Mouse (Mus musculus) hindbrain, embryonic 10.5 days (tissue): ENCODE results near the gene Mapk11. TPM values are rescaled to one million over a fixed set of nuclear protein-coding genes. Genes with fewer than 3 reads are reported as not detected.
A peak's percentile ranks its signal among the peaks of the same experiment; 100 is the strongest.

Experiments
- DNase-seq: peaks from one replicate; pipeline ENCODE4 v3.0.0-alpha.2; 2017; ENCODE audit warnings: low spot score
- H3K27ac ChIP-seq: fragments of 300-500 bp; sonication (generic); 2 replicates; pipeline ENCODE4 v1.5.1; 2016; ENCODE audit warnings: mild to moderate bottlenecking, moderate library complexity
- H3K27me3 ChIP-seq: fragments of 300-500 bp; sonication (generic); 2 replicates; pipeline ENCODE4 v1.6.1; 2016; ENCODE audit warnings: mild to moderate bottlenecking; ENCODE audit not compliant: poor library complexity, insufficient read depth, severe bottlenecking
- H3K36me3 ChIP-seq: fragments of 300-500 bp; sonication (generic); 2 replicates; pipeline ENCODE4 v1.6.1; 2016; ENCODE audit warnings: mild to moderate bottlenecking, moderate library complexity
- H3K4me1 ChIP-seq: fragments of 300-500 bp; sonication (generic); replicated peaks from 2 replicates; pipeline ENCODE4 v1.6.1; 2016; ENCODE audit warnings: mild to moderate bottlenecking
- H3K4me3 ChIP-seq: fragments of 300-500 bp; sonication (generic); 2 replicates; pipeline ENCODE4 v1.5.1; 2016; ENCODE audit warnings: mild to moderate bottlenecking, moderate library complexity
- H3K9me3 ChIP-seq: fragments of 300-500 bp; sonication (generic); 2 replicates; pipeline ENCODE4 v1.6.1; 2016; ENCODE audit warnings: mild to moderate bottlenecking, moderate library complexity
- WGBS: fragments of 180-500 bp; shearing (Covaris S2); methylation state at CpG from one replicate; pipeline ENCODE4 v1.1.7; 2016; 5-methylcytosine and 5-hydroxymethylcytosine counted together
- polyA plus RNA-seq: library from polyadenylated mRNA; unstranded; fragments of >200 nt; fragmentation: Nextera tagmentation; extraction: Ambion mirVana; gene quantifications from 2 replicates; pipeline ENCODE4 v1.2.1, GENCODE M21; 2016

The Mapk11 gene
- polyA plus RNA-seq, 1 experiment from 2014 or later, result 46.6 TPM

- WGBS, result under 1% methylated on average over 26 of the region's 26 CpGs
- peaks cover 93% of the 10 kb centered on the region for H3K4me1 ChIP-seq
Observed at GRCm38 (mm10) chr15:89180081-89180541, 30.7 kb upstream of the Mapk11 start.

GRCm38 (mm10) chr15:89179630-89179964 is 30.2 kb upstream of the Mapk11 start:
- H3K27ac ChIP-seq, result peak overlapping the region; percentile 99

More at GRCm38 (mm10) chr15:89180081-89180541, 30.7 kb upstream of the Mapk11 start:
- Histone ChIP-seq H3K9me3 (no peaks in the 10 kb centered on the region), H3K27ac (peak overlapping the region; percentile 99), H3K27me3 (no peaks in the 10 kb centered on the region), H3K36me3 (peaks cover 21% of the 10 kb centered on the region), H3K4me3 (peak overlapping the region; percentile 87)
- DNase-seq, result no peak

DNA sequence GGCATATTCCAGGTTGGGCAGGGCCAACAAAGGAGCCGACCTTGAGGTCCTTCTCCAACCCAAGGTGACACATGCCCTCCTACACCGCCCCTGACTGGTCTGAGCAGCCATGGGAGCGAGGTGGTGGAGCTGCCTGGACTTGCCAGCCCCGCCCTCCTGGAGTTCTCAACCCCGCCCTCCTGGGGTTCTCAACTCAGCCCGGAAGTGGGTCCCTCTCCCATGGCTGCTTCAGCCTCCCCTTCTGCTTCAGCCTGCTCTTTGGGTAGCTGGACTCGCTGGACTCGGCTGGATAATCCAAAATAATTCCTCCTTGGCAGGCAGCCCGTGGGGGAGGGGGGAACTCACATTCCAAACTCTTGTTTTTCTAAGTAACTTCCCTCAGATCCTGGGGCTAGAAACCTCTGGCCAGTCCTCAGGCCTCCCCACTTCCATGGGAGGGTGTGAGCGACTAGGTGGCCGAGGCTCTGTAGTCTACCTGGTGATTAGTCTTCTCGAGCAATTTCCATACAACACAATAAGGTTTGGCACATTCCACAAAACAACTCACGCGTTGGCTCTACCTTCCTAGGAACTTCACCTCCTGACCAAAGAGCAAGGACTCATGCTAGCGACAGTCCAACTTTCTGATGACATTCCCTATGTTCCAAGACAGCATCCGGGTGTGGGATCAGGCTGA is 29.7 kb upstream of the Mapk11 start:
- Histone ChIP-seq H3K27ac (peak overlapping the region; percentile 99), H3K9me3 (no peaks in the 10 kb centered on the region), H3K36me3 (0 out of 2 replicates have a peak, but pooled peaks cover 13% of the 10 kb centered on the region), H3K4me3 (peak overlapping the region; percentile 87), H3K27me3 (0 out of 2 replicates have a peak, but pooled peaks cover 6% of the 10 kb centered on the region), H3K4me1 (peaks cover 97% of the 10 kb centered on the region)
- DNase-seq, result peak; percentile 65
- WGBS, result 5% methylated on average over 16 of the region's 16 CpGs

More at GRCm38 (mm10) chr15:89179630-89179964, 30.2 kb upstream of the Mapk11 start:
- H3K27me3 ChIP-seq, result 0 out of 2 replicates have a peak, but pooled peaks cover 5% of the 10 kb centered on the region
- H3K36me3 ChIP-seq, result peaks cover 17% of the 10 kb centered on the region
- 3% methylated on average over 6 of the region's 6 CpGs for WGBS
- H3K9me3 ChIP-seq, result no peaks in the 10 kb centered on the region
- peaks cover 97% of the 10 kb centered on the region for H3K4me1 ChIP-seq
- peak overlapping the region; percentile 87 for H3K4me3 ChIP-seq
- DNase-seq, result no peak

DNA sequence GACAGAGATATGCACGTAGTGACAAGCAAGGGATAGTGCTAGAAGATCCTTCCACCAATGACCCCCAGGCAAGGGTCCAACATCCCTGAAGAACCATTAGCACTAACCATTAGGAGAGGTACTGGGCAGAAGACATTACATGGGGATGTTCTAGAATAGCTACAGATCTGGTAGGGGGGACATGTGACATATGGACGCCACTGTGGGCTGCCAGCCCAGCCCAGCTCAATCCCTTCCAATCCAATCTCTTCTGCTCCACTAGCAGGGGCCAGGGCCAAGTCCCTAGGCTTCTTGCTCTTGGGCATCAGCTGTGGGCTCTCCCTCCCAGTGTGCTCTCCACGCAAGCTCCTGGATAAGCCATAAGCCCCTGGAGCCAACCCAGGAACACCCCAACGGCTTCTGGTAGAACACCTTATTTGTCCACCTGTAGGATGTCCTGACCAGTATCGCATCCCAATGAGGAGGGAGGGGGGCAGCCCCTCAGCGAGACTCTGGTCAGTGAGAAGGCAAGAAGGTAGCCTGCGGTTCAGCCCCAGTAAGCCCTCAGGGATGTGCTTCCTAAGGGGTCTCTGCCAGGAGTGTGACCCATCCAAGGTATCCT is 28.9 kb upstream of the Mapk11 start:
- Histone ChIP-seq H3K9me3 (no peaks in the 10 kb centered on the region), H3K4me1 (peaks cover 97% of the 10 kb centered on the region), H3K36me3 (0 out of 2 replicates have a peak, but pooled peaks cover 13% of the 10 kb centered on the region), H3K27me3 (0 out of 2 replicates have a peak, but pooled peaks cover 6% of the 10 kb centered on the region), H3K4me3 (peak overlapping the region; percentile 87), H3K27ac (peak overlapping the region; percentile 99)
- no peak for DNase-seq
- WGBS, result 72% methylated on average over 7 of the region's 7 CpGs

- Histone ChIP-seq H3K4me3 (peak overlapping the region; percentile 87), H3K27ac (peak overlapping the region; percentile 99), H3K36me3 (0 out of 2 replicates have a peak, but pooled peaks cover 13% of the 10 kb centered on the region), H3K4me1 (peaks cover 98% of the 10 kb centered on the region), H3K27me3 (0 out of 2 replicates have a peak, but pooled peaks cover 6% of the 10 kb centered on the region), H3K9me3 (no peaks in the 10 kb centered on the region)
- 79% methylated on average over 4 of the region's 4 CpGs for WGBS
- no peak for DNase-seq
Observed at GRCm38 (mm10) chr15:89177576-89178259, 28.3 kb upstream of the Mapk11 start.

- H3K4me3 ChIP-seq, result peak overlapping the region; percentile 87
- DNase-seq, result no peak
Observed at GRCm38 (mm10) chr15:89177121-89177520, 27.7 kb upstream of the Mapk11 start.

DNA sequence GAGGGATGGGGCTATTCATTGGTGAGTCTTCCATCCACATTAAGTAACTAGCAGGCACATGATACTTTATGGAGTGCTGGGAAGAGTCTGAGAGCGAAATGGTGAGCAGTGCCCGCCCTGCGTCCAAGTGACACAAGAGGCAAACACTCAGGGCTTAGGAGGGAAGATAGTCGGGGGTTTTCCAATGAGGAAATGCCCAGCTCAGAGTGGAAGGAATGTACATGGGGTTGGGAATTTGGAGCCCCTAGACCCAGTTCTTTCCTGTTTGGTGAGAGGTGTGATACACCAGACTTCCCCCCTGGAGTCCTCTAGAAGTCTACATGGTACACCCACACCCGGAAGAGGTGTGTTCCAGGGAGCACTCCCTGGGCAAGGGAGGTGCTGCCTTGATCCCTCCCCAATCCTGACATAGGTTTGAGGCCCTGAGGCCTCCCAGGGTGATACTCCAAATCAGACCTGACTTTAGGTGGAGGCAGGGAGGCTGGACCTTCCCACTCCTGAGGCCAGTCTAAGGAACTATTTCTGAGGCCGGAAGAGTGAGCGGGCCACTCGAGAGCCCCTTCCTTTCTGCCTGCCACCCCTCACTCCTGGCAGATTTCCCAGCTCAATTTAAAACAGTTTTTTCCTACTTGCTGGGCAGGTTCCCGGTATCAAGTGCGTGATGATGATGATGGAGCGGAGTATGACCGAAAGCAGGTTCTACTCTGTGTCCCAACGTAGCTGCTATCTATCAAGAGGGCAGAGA is 26.2 kb upstream of the Mapk11 start:
- H3K27me3 ChIP-seq, result 0 out of 2 replicates have a peak, but pooled peaks cover 6% of the 10 kb centered on the region
- peaks cover 20% of the 10 kb centered on the region; the same call in 1 of the 2 replicates for H3K36me3 ChIP-seq
- no peaks in the 10 kb centered on the region for H3K9me3 ChIP-seq
- no peak overlapping the region for H3K4me3 ChIP-seq
- 89% methylated on average over 13 of the region's 13 CpGs for WGBS
- DNase-seq, result no peak
- H3K27ac ChIP-seq, result no peak overlapping the region
- H3K4me1 ChIP-seq, result peaks cover 96% of the 10 kb centered on the region

More at GRCm38 (mm10) chr15:89177121-89177520, 27.7 kb upstream of the Mapk11 start:
- Histone ChIP-seq H3K27ac (peak overlapping the region; percentile 99), H3K4me1 (peaks cover 98% of the 10 kb centered on the region), H3K9me3 (no peaks in the 10 kb centered on the region), H3K36me3 (0 out of 2 replicates have a peak, but pooled peaks cover 13% of the 10 kb centered on the region), H3K27me3 (0 out of 2 replicates have a peak, but pooled peaks cover 6% of the 10 kb centered on the region)
- 15% methylated on average over 5 of the region's 5 CpGs for WGBS

GRCm38 (mm10) chr15:89174889-89175339 is 25.5 kb upstream of the Mapk11 start:
- no peak for DNase-seq
- Histone ChIP-seq H3K36me3 (peaks cover 27% of the 10 kb centered on the region), H3K9me3 (no peaks in the 10 kb centered on the region), H3K4me1 (peaks cover 98% of the 10 kb centered on the region), H3K4me3 (no peak overlapping the region), H3K27ac (no peak overlapping the region), H3K27me3 (0 out of 2 replicates have a peak, but pooled peaks cover 6% of the 10 kb centered on the region)
- 65% methylated on average over 11 of the region's 11 CpGs for WGBS

GRCm38 (mm10) chr15:89173906-89174214 is 24.4 kb upstream of the Mapk11 start:
- H3K4me3 ChIP-seq, result peak overlapping the region; percentile 73
- peaks cover 37% of the 10 kb centered on the region for H3K36me3 ChIP-seq
- H3K4me1 ChIP-seq, result peaks cover 98% of the 10 kb centered on the region
- peak overlapping the region; percentile 87 for H3K27ac ChIP-seq
- 0 out of 2 replicates have a peak, but pooled peaks cover 6% of the 10 kb centered on the region for H3K27me3 ChIP-seq
- no peaks in the 10 kb centered on the region for H3K9me3 ChIP-seq
- 1% methylated on average over 15 of the region's 15 CpGs for WGBS
- DNase-seq, result peak; percentile 73

GRCm38 (mm10) chr15:89173024-89173905 is 23.8 kb upstream of the Mapk11 start:
- Histone ChIP-seq H3K36me3 (peaks cover 43% of the 10 kb centered on the region), H3K4me1 (peaks cover 93% of the 10 kb centered on the region), H3K9me3 (no peaks in the 10 kb centered on the region), H3K27ac (peak overlapping the region; percentile 87), H3K27me3 (0 out of 2 replicates have a peak, but pooled peaks cover 6% of the 10 kb centered on the region), H3K4me3 (peak overlapping the region; percentile 73)
- DNase-seq, result peak; percentile 51
- under 1% methylated on average over 65 of the region's 65 CpGs for WGBS

DNA sequence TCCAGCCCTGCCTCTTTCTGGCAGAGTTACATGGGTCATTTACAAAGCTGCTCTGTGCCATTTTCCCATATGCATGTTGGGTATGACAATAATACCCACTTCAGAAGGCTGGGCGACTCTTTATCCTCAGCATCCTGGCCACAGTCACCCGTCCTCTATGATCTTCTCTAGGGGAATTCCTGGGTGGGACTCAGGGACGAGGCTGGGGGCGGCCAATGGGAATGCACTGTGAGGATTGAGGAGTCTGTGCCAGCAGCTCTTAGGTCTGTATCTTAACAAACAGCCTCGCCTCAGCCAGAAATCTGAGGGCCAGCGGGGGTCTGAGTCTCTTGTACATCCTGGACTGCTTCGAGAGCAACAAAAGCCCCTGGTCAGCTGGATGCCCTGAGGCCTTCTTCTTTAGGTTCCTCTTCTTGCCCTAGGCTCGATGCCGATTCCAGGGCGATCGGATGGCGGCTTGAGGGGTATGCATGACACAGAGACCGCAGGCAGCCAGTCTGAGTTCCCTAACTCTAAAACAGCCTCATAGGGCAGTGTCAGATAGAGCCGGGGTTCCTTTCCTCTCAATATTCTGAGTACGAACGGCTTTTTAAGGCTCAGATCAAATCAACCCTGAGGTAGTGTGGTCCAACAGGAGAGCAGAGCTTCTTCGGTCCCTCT is 23.0 kb upstream of the Mapk11 start:
- 39% methylated on average over 17 of the region's 17 CpGs for WGBS
- H3K4me3 ChIP-seq, result peak overlapping the region; percentile 73
- 0 out of 2 replicates have a peak, but pooled peaks cover 6% of the 10 kb centered on the region for H3K27me3 ChIP-seq
- H3K4me1 ChIP-seq, result peaks cover 85% of the 10 kb centered on the region
- peak overlapping the region; percentile 87 for H3K27ac ChIP-seq
- peaks cover 52% of the 10 kb centered on the region for H3K36me3 ChIP-seq
- no peak for DNase-seq
- H3K9me3 ChIP-seq, result no peaks in the 10 kb centered on the region
